Mouse (Mus musculus): ENCODE results near the gene Nav2.

GRCm38 (mm10) chr7:49538360-49538759, 629.8 kb downstream of the Nav2 start:
- no peak for TF ChIP-seq GATA1 (IDR thresholded peaks at IDR 0.05; ENCODE audit: borderline replicate concordance, low read length)
- TF ChIP-seq FLI1 (IDR thresholded peaks at IDR 0.05; ENCODE audit: low read length): no peak
